Mouse (Mus musculus) lung, postnatal 25 days (tissue): ENCODE measurements around the gene Tapbpl.

ENCODE experiments used
- DNase-seq: peaks from one replicate; pipeline ENCODE4 v3.0.0; 2022; ENCODE audit warnings: low spot score

The Tapbpl gene

DNA sequence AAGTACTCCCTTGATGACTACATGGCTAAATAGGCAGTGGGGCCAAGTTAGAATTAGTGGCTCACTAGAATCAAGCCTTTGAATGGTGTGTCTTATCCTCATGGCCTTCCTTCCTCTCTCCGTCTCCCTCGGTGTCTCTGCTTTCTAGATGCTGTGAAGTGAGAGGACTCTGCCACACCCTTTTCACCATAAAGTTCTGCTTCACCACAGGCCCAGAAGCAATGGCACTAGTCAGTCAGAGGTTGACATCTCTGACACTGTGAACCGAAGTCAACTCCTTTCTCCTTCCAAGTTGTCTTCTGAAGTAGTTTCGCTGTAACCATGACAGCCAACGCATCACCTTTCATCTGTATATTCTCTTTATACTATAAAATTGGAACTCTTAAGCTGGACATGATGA lies 7.9 kb upstream of the Tapbpl start:
- no peak for DNase-seq

DNA sequence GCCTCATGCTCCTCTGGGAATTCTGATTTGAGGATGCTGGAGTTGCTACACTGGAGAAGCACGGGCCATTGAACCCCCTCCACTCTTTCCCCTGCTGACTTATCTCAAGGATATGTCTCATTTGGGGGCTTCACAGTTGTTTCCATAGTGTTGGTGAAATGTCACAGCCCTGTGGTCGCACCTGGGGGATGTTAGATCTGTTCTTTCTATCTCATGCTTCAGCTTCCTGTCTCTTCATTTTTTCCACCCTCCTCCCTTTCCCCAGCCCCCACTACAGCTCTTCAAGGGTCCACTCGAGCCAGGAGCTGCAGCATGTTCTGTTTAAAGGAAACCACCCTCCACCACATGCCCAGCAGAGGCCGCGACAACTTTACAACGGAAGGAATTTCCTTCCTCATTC lies 6.7 kb upstream of the Tapbpl start:
- DNase-seq = no peak

DNA sequence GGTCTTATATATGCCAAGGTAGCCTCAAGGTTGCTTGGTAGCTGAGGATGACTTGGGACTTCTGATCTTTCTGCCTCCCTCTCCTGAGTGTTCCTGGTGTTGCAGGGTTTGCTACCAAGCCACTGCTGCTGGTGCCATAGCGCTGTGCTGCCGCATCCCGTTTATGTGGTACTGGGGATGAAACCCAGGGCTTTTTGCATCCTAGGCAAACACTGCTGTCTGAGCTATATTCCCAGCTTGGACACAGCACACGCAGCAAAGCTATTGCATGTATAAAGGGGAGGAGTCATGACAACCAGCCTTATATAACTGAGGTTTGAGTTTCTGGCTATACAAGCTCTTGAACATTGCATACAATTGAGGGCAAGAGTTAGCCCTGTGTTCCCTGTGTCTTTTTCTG lies 5.8 kb upstream of the Tapbpl start:
- no peak for DNase-seq

DNA sequence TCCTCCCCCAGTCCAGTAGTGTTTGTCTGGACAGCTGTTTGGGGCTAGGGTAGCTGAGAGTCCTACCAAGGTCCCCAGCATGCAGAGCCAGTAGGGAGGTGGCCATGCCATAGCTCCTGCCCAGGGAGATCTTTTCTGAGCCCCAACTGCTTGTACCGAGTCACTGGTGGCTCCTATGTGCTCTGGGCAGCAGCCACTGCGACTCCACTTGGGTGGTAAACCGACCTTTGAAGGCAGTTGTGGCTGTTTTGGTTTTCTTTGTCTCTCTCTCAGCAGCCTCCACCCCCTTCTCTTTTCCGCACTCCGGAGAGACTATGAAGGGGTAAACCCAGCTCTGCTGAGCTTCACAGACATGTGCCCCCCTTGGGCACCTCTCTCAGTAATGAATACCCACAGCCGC lies 5.1 kb upstream of the Tapbpl start, which contains the start of gene Cd27:
Cd27 (minus strand) TSS at position 229 of the 400 bp plus-strand sequence.
- DNase-seq = no peak

DNA sequence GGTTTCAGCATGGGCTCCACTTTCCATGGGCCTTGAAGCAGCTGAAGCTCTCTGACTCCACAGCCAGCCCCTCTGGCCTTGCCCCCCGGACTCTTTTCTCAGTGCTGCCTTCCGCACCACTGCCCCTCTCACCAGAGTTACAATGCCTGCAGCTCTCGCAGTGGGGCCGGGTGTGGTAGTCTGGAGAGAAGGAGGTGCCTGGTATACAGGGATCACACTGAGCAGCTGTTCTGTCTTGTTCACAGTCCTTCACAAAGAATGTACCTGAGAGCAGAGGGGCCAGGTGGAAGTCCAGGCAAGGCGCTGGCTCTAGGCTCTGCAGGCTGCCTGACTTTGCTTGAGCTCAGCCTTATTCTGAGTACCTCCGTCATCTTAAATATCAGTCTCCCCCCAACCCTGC lies 4.7 kb upstream of the Tapbpl start:
- DNase-seq = no peak

DNA sequence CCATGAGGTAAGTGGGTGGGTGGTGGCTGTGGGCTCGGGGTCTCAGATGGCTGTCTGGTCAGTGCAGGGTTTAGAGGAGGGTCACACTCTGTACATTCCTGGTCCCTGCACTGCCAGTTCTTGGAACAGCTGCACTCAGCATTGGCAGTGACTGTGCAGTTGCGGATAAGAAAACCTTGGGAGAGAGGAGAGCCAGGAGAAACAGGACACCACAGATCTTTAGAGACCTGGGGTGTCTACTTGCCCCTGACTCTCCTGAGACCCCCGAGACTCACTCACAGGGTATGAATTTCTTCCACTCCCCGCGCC lies 2.8 kb upstream of the Tapbpl start:
- no peak for DNase-seq

DNA sequence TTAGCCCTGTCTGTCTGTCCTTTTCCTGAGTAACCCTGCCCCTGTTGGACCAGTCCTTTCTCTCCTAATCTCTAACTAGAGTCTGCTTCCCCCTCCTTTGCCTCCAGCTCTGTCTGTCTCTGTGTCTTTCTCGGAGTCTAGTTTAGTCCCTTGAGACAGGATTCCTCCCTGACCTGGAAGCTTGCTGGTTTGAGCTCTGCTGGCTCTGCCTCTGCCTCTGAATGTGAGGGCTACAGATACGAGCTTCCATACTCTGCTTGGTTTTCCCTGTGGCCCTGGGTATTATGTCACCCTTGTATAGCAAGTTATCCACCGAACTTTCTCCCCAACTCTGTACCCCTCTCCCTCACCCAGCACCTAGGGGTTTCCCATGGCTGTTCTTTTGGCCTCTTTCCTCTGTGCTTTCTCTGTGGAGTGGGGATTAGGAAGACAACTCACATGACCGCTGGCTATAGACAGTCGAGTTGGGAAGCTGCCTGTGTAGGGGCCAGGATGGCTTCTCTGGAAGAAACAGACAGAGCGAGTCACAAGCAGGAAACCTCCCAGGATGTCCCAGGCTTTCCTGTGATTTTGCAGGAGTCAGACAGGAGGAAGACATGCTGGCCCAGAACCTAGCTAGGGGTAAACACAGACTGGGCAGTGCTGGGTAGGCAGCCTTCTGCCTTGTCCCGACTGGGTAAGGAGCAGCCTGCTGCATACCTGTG lies 2.3 kb upstream of the Tapbpl start:
- DNase-seq = peak; percentile 47

DNA sequence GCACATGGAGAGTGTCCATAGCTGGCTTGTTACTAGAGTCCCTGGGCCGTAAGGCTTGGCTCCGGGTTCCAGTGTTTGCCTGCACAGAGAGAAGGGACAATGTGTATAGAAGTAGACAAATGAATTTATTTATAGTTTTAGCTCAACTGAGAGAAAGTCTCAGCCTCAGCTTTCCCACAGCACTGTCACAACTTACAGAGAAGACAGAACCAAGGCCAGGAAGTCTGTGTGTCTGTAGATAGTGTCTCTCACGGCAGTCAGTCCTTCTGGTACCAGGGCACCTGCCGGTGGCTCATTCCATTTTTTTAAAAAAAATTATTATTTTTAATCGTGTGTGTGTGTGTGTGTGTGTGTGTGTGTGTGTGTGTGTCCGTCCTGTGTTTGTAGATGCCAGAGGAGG lies 856 bp upstream of the Tapbpl start:
- DNase-seq = no peak

DNA sequence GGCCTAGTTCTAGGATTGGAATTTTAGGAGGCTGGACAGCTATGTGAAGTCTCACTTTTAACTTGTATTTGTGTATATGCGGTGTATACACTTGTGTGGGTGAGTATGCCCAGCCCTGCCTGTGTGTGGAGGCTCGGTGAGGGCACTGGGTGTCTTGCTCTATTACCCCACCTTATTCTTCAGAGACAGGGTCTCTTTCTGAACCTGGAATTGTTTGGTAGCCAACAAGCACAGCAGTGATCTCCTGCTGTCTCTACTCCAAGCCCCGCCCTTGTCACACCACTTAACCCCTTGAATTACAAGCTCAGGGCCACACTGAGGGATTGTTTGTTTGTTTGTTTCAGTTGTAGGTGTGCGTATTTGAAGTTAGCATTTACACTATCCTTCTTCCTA lies 381 bp upstream of the Tapbpl start:
- no peak for DNase-seq

DNA sequence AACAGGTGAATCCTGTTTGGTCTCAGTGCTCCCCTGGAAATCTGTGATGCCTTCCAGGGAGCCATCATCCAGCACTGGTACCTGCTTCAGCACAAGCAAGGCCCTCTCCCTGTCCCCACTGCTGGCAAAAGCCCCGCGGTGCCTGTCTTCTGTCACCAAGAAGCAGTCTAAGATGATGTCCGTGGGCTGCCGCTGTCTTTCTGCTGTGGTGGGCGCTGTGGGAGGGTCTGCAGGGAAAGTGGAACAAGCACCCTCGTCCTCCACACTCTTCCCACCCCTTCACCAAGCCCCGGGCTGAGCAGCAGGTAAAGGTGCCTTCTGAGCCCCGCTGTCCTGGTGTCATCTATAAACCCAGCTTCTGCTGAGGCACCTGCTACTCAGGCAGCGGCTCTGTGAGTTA lies 1.1 kb downstream of the Tapbpl start:
- DNase-seq = no peak

DNA sequence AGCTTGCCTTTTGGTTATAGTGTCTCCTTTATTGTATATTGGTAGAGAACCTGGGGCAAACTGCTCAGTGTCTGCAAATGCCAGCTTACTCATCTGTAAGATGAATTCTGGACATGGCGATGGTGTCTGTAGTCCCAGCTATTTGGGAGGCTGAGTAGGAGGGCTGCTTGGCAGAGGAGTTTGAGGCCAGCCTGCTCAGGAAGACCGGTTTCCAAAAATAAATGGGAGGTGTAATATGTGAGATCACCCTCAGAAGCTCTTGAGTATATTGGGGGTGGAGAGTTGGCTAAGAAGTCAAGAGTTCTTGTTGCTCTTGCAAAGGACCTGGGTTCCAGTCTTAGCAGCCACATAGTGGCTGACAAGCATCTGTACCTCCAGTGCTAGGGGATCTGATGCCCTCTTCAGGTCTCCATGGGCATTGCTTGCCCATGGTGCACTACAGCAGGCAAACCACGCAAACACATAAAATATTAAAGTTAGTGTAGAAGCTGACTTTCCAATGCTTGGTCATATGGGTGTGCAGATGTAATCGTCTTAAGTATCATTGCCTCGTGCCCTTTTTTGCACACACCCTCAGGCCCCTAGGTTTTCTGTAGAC lies 6.0 kb downstream of the Tapbpl start:
- DNase-seq = no peak

DNA sequence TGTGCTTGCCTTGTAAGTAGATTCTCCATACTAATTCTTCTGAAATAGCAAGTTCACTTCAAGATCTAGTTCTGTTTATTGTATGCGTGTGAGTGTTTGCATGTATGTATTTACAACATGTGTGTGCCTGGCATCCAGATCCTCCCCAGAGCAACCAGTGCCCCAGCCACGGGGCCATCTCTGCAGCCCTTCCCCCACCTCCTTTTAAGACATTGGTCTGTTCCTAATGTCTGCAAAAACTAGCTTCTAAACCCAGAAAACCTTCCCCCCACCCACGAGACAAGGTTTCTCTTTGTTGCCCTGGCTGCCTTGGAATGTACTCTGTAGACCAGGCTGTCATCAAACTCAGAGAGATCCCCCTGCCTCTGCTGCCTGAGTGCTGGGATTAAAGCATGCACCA lies 9.1 kb downstream of the Tapbpl start:
- no peak for DNase-seq

DNA sequence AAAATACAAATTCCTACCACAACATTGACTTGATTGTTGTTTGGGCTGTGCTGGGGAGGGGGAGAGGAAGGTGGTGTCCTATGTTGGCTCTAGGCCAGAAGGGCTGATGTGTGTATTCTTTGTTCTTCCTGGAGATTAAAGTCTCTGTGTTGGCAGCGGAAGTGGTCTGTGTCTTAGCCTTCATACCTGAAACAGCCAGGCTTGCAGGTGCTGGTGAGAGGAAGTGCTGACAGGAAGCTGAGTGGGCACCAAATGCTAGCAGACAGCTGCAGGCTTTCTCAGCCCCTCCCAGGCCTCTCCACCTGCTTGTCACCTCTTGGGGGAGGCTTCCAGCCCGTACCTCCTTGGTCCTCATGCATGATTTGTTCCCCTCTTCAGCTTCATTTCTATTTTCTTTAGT lies 9.5 kb downstream of the Tapbpl start:
- peak; percentile 74 for DNase-seq

DNA sequence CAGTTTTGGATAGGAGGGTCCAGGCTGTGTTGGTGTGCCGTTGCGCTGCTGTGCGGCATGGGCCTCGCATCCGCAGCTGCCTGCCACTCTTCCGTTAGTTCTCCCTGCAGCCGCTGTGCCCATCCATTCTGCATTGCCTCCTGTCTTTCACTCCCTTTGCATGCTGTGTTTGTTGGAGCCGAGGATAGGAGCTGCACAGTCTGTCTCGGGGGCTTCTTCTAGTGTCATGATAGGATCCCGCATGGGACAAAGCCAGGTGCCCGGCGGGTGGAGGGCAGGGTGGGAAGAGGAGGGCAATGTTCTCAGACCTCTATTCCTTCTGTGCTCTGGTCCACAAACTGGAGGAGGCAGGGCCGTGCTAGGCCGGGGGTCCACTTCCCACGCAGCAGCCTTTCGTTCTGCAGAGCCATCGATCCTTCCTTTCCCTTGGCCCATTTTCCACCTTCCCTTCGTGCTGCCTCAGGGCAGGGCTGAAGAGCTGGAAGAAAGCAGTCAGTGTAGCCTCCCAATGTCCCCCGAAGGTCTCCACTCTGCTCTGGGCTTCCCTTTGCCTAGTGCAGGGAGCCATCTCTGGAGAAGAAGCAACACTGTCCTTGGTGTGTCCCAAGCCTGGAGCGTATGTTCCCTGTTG lies 10.4 kb downstream of the Tapbpl start:
- DNase-seq = no peak

DNA sequence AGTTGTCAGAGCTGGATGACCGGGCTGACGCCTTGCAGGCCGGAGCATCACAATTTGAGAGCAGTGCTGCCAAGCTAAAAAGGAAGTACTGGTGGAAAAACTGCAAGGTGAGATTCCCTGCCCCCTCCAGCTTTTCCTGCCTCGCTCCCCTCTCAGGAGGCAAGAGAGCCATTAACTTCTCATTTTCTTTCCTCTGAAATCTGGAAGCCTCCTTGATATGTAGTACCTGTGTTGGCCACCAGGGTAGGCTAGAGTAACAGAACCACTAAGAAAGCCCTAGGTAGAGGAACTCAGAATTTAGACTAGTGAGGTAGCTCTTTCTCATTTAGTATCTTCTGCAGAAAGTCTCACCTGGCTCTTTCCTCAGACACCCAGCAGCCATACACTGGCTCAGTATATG lies 12.7 kb downstream of the Tapbpl start:
- peak; percentile 78 for DNase-seq

DNA sequence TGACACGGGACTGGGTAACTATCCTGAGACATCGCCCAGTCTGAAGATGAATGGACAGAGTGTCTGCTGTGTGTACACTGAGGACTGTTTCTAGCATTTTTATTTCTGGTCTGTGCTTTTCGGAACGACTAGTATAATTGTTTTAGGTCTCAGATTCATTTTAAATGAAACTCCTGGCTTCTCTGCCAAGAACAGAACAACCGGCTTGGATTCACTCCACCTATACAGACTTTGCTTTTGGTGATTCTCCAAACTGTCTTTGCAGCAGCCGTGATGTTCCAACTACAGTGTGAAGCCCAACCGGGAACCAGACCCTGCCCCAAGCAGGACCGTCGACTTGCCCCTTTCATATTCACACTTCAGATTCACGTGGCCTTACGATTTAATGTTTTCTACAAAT lies 13.8 kb downstream of the Tapbpl start:
- DNase-seq = no peak

DNA sequence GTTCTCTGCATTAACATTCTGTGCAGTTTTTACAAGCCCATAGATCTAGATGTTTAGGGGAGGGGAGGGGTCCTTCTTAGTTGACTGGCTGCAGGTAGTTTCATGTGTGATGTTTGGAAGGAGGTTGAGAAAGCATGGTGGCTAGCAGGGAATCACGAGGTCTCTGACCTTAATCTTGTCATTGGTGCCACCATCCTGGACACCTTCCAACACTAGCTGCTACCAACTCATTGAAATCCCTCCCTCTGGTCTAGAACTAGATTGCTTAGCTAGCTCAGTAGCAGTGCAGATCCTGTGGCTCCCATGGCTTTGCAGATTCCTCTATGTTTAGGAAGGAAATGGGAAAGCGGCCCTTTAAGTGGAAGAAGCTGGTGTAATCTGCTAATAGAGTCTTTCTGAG lies 14.8 kb downstream of the Tapbpl start:
- no peak for DNase-seq

DNA sequence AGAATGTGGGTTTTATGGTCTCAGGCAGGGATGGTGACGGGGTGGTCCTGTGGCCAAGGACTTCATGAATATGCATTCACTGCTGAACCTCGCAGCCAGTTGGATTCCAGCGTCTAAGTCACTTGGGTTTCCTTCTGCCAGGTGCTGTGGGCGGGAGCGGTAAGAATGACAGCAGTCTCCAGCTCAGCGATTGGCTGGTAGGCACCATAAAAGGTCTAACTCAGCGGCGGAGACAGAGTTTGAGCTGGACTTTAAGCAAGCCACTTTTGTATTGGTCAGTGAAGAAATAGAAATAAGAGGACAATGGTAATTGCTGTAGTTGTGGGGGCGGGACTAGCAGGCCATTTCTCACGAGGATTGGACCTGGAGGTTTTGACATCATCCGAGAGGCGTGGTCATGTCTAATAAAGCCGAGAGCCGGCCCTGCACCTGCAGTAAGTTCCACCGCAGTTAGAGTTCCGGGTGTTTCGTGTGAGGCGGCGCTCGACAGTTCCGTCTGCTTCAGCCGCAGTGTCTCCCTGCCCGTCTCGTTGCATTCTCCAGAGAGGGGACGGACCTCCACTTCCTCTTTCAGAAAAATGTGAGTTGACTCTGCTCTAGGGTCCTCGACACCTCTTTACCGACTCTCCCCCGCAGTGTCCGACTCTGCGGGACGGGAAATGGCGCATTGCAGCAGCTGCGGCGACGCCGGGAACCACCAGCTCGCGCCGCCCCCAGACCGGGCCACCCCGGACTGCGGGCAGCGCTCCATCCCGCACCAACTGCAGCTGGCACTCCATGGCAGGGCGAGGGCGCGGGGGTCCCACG lies 16.3 kb downstream of the Tapbpl start, which contains the start of gene Vamp1:
Vamp1 (plus strand) TSS at position 404 of the 807 bp plus-strand sequence.
- peak; percentile 98 for DNase-seq

DNA sequence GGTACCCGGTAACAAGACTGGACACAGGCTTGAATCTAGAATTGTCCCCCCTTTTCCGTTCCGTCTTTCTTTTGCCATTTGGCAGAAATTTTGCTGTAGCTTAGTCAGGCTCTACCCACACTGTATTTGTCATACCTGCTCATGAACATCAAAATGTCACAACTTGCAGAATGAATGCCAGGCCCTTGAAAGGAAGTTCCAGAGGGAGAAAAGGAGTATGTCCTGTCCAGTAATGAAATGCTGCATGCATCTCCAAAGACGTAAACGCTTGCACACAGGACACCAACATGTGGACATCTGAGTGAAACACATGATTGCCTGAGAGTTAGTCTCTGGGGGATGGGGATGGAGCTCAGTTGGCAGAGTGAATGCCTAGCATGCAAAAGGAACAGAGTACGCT lies 17.9 kb downstream of the Tapbpl start:
- no peak for DNase-seq

DNA sequence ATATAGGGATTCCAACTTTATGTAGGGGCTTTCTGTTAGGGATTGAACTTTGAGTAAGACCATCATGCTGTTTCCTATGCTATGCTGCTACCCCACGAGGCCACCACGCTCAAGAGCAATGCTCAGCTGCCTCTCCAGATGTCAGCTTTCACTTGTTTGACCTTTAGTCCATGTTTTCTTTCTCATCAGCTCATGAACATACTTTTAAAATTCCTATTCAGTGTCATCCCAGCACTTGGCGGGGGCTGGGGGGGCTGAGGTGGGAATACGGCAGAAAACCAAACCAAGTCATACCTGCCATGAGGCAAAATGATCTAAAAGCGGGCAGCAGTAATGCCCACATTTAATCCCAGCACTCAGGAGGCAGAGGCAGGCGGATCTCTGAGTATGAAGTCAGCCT lies 18.5 kb downstream of the Tapbpl start:
- no peak for DNase-seq

DNA sequence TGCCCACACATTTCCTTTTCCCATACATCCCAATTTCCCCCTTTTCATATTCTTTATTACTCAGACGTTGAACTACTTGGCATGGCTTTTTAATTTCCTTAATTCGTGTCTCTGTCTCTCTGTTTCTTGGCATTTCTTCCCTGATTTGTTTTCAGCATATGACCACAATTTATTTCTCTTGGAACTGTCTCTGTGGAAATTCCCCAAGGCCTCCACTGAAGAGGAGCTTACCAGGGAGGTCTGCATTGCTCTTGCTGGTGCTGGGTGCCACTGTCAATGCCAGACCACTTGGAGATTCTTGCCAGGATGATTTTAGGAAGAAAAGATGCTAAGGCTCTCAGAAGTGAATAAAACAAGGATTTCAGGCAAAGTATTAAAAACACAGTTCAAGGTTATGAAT lies 19.0 kb downstream of the Tapbpl start:
- DNase-seq = no peak

DNA sequence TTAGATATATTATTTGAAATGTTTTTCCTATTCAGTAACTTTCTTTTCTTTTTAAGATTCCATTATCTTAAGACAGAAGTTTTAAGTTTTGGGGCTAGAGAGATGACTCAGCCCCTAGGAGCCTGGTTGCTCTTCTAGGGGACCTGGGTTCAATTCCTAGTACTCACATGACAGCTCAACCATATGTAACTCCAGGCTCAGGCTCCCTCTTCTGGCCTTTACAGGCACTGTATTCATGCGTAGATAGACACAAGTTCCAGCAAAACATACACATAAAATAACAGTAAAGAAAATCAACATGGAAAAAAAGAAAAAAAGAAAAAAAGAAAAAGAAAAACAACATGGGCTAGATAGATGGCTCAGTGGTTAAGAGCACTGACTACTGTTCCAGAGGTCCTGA lies 21.2 kb downstream of the Tapbpl start:
- no peak for DNase-seq

DNA sequence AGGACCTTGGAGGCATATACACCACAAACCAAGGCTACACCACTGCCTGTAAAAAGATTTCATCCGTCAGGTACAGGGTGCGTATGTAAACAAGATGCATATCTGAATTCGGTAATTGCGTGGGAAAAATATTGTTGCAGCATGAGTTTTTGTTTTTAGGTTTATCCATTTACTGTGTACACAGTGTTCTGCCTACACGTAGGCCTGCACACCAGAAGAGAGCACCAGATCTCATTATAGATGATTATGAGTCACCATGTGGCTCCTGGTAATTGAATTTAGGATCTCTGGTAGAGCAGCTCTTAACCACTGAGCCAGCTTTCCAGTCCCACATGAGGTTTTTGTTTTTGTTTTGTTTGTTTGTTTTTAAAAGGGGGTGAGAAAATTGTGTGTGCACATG lies 34.5 kb downstream of the Tapbpl start:
- no peak for DNase-seq
